Mouse (Mus musculus) lung, embryonic 14.5 days (tissue): ENCODE measurements around the gene Abcc12. TPM values are rescaled to one million over a fixed set of nuclear protein-coding genes. Genes with fewer than 3 reads are reported as not detected.

ENCODE experiments used
- ATAC-seq: fragments of 200-750 bp; cut with Nextera tagmentation; 2 replicates; pipeline ENCODE4 v1.8.0; 2017; ENCODE audit warnings: mild to moderate bottlenecking, moderate TSS enrichment, moderate library complexity; ENCODE audit not compliant: insufficient read depth
- DNase-seq: peaks from one replicate; pipeline ENCODE4 v3.0.0-alpha.2; 2015
- H3K27ac ChIP-seq: fragments of 300-500 bp; sonication (generic); 2 replicates; pipeline ENCODE4 v1.5.1; 2014; ENCODE audit warnings: low read depth, mild to moderate bottlenecking, moderate library complexity
- H3K27me3 ChIP-seq: fragments of 300-500 bp; sonication (generic); 2 replicates; pipeline ENCODE4 v1.6.1; 2014; ENCODE audit warnings: low read length, control low read depth; ENCODE audit not compliant: insufficient read depth
- H3K36me3 ChIP-seq: fragments of 300-500 bp; sonication (generic); 2 replicates; pipeline ENCODE4 v1.6.1; 2014; ENCODE audit warnings: control low read depth; ENCODE audit not compliant: insufficient read depth
- H3K4me1 ChIP-seq: fragments of 300-500 bp; sonication (generic); 2 replicates; pipeline ENCODE4 v1.6.1; 2014; ENCODE audit warnings: antibody characterized with exemption, control low read depth; ENCODE audit not compliant: insufficient read depth
- H3K4me2 ChIP-seq: fragments of 300-500 bp; sonication (generic); 2 replicates; pipeline ENCODE4 v1.6.1; 2014; ENCODE audit warnings: mild to moderate bottlenecking
- H3K4me3 ChIP-seq: fragments of 300-500 bp; sonication (generic); 2 replicates; pipeline ENCODE4 v1.5.1; 2014; ENCODE audit warnings: low read depth, low read length
- H3K9ac ChIP-seq: fragments of 300-500 bp; sonication (generic); 2 replicates; pipeline ENCODE4 v1.6.1; 2014
- H3K9me3 ChIP-seq: fragments of 300-500 bp; sonication (generic); 2 replicates; pipeline ENCODE4 v1.6.1; 2016; ENCODE audit warnings: low read depth, low read length, control low read depth
- CTCF ChIP-seq: IDR thresholded peaks from 2 replicates; pipeline ENCODE4 v1.5.1; 2016; ENCODE audit warnings: antibody characterized with exemption, low read depth
- WGBS: fragments of 180-500 bp; shearing (Covaris S2); extraction: QIAGEN DNeasy Blood & Tissue Kit; methylation state at CpG from one replicate; pipeline ENCODE4 v1.1.7; 2014; 5-methylcytosine and 5-hydroxymethylcytosine counted together
- polyA plus RNA-seq: library from polyadenylated mRNA; unstranded; fragments of >200 nt; fragmentation: Nextera tagmentation; extraction: Ambion mirVana; gene quantifications from 2 replicates; pipeline ENCODE4 v1.2.1, GENCODE M21; 2014

Gene Abcc12
- polyA plus RNA-seq, 1 experiment from 2014 or later = not detected

- H3K9ac ChIP-seq = no peak overlapping the region
- H3K4me2 ChIP-seq = no peak overlapping the region
- peak; percentile 66 for DNase-seq
- ATAC-seq = no peak
- no peaks in the 10 kb centered on the region for H3K4me1 ChIP-seq
- no peaks in the 10 kb centered on the region for H3K36me3 ChIP-seq
- no peak overlapping the region for H3K27ac ChIP-seq
- no peak overlapping the region for H3K4me3 ChIP-seq
- H3K27me3 ChIP-seq = no peaks in the 10 kb centered on the region
- H3K9me3 ChIP-seq = no peaks in the 10 kb centered on the region
- no peak for TF ChIP-seq CTCF
- WGBS = 55% methylated on average over 5 of the region's 5 CpGs
Measured at GRCm38 (mm10) chr8:86512886-86513285, 67.6 kb downstream of the Abcc12 start.

GRCm38 (mm10) chr8:86512131-86512792, 68.2 kb downstream of the Abcc12 start:
- Histone ChIP-seq H3K9ac (no peak overlapping the region), H3K4me1 (no peaks in the 10 kb centered on the region), H3K9me3 (no peaks in the 10 kb centered on the region), H3K27ac (no peak overlapping the region), H3K36me3 (no peaks in the 10 kb centered on the region), H3K4me3 (no peak overlapping the region), H3K27me3 (no peaks in the 10 kb centered on the region), H3K4me2 (no peak overlapping the region)
- 35% methylated on average over 10 of the region's 10 CpGs for WGBS
- 0 out of 2 replicates have a peak, but pooled peaks have one; percentile 7 for TF ChIP-seq CTCF
- ATAC-seq = no peak
- peak; percentile 1 for DNase-seq

- Histone ChIP-seq H3K9ac (no peak overlapping the region), H3K27me3 (no peaks in the 10 kb centered on the region), H3K9me3 (no peaks in the 10 kb centered on the region; the same call in 1 of the 2 replicates), H3K36me3 (no peaks in the 10 kb centered on the region), H3K4me1 (no peaks in the 10 kb centered on the region), H3K4me3 (no peak overlapping the region), H3K27ac (no peak overlapping the region), H3K4me2 (no peak overlapping the region)
- no peak for TF ChIP-seq CTCF
- DNase-seq = no peak
- no peak for ATAC-seq
- 73% methylated on average over 7 of the region's 7 CpGs for WGBS
Measured at GRCm38 (mm10) chr8:86501341-86501740, 79.1 kb downstream of the Abcc12 start.

- H3K27ac ChIP-seq = no peak overlapping the region
- H3K4me3 ChIP-seq = no peak overlapping the region
- no peak for TF ChIP-seq CTCF
- WGBS = 88% methylated on average over 4 of the region's 4 CpGs
- H3K9me3 ChIP-seq = no peaks in the 10 kb centered on the region
- H3K9ac ChIP-seq = no peak overlapping the region
- H3K4me2 ChIP-seq = no peak overlapping the region
- no peaks in the 10 kb centered on the region for H3K27me3 ChIP-seq
- no peak for DNase-seq
- no peaks in the 10 kb centered on the region for H3K4me1 ChIP-seq
- no peak for ATAC-seq
- no peaks in the 10 kb centered on the region for H3K36me3 ChIP-seq
Measured at GRCm38 (mm10) chr8:86495056-86495455, 85.4 kb downstream of the Abcc12 start.

- no peak overlapping the region for H3K27ac ChIP-seq
- no peak overlapping the region for H3K4me2 ChIP-seq
- H3K4me1 ChIP-seq = no peaks in the 10 kb centered on the region
- H3K9me3 ChIP-seq = no peaks in the 10 kb centered on the region
- no peak overlapping the region for H3K9ac ChIP-seq
- DNase-seq (no peak), ATAC-seq (no peak)
- TF ChIP-seq CTCF = no peak
- H3K27me3 ChIP-seq = no peaks in the 10 kb centered on the region
- 59% methylated on average over 1 of the region's 1 CpGs for WGBS
- no peak overlapping the region for H3K4me3 ChIP-seq
- no peaks in the 10 kb centered on the region for H3K36me3 ChIP-seq
Measured at GRCm38 (mm10) chr8:86493841-86494240, 86.6 kb downstream of the Abcc12 start.

GRCm38 (mm10) chr8:86485411-86485810, 95.1 kb downstream of the Abcc12 start:
- ATAC-seq = no peak
- WGBS = 89% methylated on average over 6 of the region's 6 CpGs
- Histone ChIP-seq H3K9ac (no peak overlapping the region), H3K4me3 (no peak overlapping the region), H3K36me3 (no peaks in the 10 kb centered on the region), H3K4me2 (no peak overlapping the region), H3K4me1 (no peaks in the 10 kb centered on the region), H3K9me3 (no peaks in the 10 kb centered on the region), H3K27ac (no peak overlapping the region), H3K27me3 (no peaks in the 10 kb centered on the region)
- no peak for DNase-seq
- no peak for TF ChIP-seq CTCF

GRCm38 (mm10) chr8:86484244-86484643, 96.2 kb downstream of the Abcc12 start:
- TF ChIP-seq CTCF = no peak
- H3K4me2 ChIP-seq = no peak overlapping the region
- H3K4me1 ChIP-seq = no peaks in the 10 kb centered on the region
- ATAC-seq = no peak
- DNase-seq = no peak
- no peak overlapping the region for H3K4me3 ChIP-seq
- no peak overlapping the region for H3K27ac ChIP-seq
- H3K36me3 ChIP-seq = no peaks in the 10 kb centered on the region
- H3K9ac ChIP-seq = no peak overlapping the region
- no peaks in the 10 kb centered on the region for H3K9me3 ChIP-seq
- no peaks in the 10 kb centered on the region for H3K27me3 ChIP-seq
